Mouse (Mus musculus) mouse embryonic stem cell (cell line): Measurements from ENCODE around the gene Gsg1.

Experiments used
- in situ Hi-C, 2 experiments: fragments of 300-500 bp; cut with MboI; formaldehyde crosslinking; loops; 1 replicate in 1 of 2; 3 replicates in 1 of 2; pipeline ENCODE4 v1.14.3; 2019 to 2020; ENCODE audit warnings: low sequenced_read_pairs in 2 of 2, low pct_unique_long_range_greater_than_20kb in 1 of 2, mixed read lengths in 1 of 2; ENCODE audit not compliant: unreplicated experiment in 1 of 2

The Gsg1 gene

DNA sequence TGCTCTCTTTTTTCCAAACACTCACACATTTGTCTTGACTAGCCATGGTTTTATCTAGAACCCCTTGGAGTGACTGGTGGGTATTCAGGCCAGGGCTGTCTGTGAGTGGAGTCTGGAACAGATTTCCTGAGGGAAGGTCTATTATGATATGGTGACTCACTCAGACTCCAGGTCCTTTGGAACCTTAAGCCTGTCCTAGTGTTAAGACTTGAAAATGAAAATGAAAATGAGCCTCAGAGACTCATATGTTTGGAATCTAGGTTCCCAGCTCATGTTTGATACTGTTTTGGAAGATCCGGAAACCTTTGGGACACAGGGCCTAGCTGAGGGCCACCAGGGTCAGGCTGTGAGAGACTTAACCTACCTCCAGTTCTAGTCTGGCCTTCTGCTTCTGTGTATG, 11.9 kb upstream of the Gsg1 start:
- in situ Hi-C loops, result no loop called here

DNA sequence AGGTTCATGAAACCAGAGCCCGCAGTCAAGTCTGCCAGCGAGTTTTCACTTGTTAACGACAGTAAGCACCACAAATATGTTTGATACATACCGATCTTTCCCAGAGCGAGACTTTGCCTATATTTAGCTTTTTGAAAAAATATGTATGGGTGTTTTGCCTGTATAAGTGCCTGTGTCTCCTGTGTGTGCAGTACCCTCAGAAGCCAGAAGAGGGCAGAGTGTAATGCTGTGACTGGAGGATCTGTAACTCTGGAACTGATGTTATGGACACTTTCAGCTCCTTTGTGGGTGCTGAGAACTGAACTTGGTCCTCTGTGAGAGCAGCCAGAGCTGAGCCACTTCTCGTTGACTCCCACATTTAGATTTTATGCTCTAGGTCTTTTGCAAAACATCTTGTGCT, 10.0 kb upstream of the Gsg1 start:
- in situ Hi-C loops, result no loop called here

DNA sequence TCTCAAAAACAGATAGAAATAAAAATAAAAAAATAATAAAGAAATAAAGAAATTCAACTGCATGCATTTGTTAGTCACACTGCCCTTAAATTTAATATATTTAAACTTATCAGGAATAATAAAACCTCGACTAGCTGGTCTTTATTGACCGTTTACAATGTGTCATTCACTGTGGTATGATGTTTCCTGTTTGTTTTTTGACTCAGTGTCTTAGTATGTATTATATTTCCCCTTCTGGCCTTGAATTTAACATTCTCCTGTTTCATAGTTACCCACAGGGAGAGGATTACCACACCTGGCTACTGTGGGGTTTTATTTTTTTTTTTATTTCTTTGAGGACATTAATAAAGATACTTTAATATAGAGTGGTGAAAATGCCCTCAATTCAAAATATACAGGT, 8.4 kb upstream of the Gsg1 start:
- in situ Hi-C loops, result no loop called here

- in situ Hi-C loops, result no loop called here
Observed at GRCm38 (mm10) chr6:135261124-135261523, 7.0 kb upstream of the Gsg1 start.

DNA sequence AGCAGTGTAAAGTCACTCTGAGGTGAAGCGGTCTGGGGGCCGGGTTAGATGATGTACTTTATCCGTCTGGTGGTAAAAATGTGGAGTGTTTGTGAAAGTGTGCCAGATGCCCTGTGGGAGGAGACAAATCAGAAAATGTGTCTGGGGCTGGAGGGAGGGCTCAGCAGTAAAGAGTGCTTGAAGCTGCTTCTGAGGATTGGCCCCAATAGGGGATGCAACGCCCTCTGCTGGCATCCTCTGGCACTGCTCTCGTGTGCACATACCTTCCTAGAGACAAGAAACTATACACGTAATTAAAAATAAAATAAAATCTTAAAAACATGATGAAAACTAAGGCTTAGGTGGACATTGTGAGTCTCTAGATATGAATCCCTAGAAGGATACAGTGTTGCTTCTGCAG, 6.3 kb upstream of the Gsg1 start:
- in situ Hi-C loops, result no loop called here

- in situ Hi-C loops, result no loop called here
Observed at GRCm38 (mm10) chr6:135252728-135253077, 1.4 kb downstream of the Gsg1 start.

DNA sequence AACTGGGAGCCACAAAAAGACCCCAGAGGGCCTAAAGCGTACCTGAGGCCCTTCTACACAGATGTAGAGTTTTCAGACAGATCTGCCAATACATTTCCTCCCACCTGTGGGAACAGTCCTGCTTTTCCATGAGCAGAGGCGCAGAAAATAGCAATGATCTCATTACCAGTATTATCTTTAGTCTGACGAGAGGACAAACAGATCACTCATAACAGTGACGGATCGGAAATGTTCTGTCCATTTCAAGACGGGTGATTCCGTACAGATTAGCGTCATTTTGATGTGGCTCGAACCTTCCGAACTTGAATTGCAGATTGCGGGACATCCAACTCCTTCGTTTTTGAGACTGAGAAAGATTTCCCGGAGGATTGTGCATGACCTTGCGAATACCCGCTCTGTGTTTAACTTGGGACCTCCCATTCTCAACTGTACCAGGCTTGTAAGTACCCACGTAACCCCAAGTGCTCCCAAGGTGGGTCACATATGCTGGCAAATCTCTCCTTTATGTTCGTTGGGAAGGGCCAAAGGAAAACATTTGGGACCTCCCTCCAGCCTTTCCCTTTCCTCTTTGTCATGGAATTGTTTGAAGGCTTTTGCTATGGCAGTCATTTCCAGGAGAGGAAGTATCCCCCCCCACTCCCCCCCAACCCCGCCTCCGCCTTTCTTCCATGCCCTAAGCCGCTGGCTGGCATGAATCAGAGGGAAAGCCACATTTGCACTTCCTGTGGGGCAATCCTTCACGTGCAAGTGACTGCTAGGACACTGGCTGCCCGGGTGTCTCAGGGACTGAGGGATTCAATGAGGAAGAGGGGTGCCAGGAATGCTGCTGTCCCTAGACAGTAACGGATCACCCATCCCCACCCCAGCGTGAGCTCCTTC, 2.1 kb downstream of the Gsg1 start:
- in situ Hi-C loops, result no loop called here

GRCm38 (mm10) chr6:135250926-135251699, 3.0 kb downstream of the Gsg1 start:
- in situ Hi-C loops, result no loop called here

DNA sequence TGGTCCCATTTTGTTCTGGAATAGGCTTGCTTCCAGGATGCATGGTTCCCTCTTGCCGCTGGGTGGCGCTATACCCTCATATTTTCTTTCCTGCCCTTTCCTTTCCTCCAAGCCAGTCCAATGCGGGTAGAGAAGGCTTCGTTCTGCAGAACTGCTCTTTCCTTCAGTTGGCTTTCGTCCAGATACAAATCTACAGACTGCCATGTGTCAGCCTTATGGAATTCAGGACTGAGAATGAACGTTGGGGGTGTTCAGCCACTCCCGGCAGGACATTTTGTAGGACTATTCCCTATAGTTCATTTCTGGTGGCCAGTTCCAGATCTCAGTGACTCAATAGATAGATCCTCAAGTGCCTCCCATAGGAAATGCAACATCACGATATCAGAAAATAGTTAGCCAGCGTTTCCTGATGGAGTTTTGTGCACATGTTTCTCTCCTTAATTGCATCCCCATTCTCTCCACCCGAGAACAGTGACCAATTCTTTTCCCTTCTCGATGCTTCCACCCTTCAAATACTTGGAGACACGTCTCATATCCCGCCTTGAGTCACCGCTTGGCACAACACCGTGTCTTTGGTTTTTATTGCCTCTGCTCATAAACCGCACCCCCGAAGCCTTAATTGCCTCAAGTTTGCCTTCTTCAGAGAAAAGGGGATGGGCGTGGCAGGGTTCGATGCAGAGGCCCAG, 4.2 kb downstream of the Gsg1 start:
- in situ Hi-C loops, result loop anchor here (5.0 to 10.0 kb wide), 2 partner anchors 125 to 127 kb away; no protein-coding TSS in a partner anchor

DNA sequence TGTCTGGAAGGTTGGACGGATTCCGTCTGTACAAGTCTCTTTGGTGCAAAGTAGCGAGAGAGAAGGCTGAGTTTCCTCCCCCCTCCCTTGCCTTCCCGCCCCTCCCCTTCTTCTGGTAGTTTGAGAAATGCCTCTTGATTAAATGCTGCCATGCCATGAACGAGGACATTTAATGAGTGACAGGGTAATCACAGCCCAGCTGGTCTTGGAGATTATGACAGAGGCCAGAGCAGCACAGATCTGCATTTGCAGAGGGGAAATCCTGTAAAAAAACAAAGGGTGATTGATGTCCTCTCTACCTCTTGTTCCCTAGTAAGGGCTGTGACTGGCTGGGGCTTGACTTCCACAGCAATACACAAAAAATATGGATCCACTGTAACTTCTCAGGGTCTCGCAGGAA, 6.3 kb downstream of the Gsg1 start:
- in situ Hi-C loops, result loop anchor here (5.0 to 10.0 kb wide), 2 partner anchors 127 to 129 kb away; no protein-coding TSS in a partner anchor

- in situ Hi-C loops, result loop anchor here (5.0 to 10.0 kb wide), 2 partner anchors 129 to 132 kb away; no protein-coding TSS in a partner anchor
Observed at GRCm38 (mm10) chr6:135245586-135245985, 8.6 kb downstream of the Gsg1 start.

GRCm38 (mm10) chr6:135240361-135240760, 13.8 kb downstream of the Gsg1 start:
- in situ Hi-C loops, result loop anchor here in 1 of 2 experiments (10.0 kb wide), 1 partner anchor 134 kb away; no protein-coding TSS in a partner anchor

DNA sequence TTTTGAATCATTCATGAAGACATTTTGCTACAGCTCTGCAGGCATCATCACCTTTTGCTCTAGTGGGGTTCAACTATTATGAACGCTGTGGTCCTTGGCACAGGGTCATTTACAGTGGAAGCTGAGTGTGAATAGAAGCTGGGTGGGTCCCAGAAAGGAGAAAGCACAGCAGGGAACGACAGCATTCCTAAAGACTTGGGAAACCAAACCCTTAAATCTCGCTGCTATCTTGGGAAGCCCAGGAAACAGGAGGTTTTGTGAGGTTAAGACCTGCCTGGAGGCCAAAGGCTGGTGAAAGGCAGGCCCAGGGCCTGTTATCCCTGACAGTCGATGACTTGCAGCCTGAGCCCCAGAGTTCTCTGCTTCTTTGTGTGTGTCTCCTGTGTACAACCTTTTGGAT, 15.9 kb downstream of the Gsg1 start:
- in situ Hi-C loops, result no loop called here

DNA sequence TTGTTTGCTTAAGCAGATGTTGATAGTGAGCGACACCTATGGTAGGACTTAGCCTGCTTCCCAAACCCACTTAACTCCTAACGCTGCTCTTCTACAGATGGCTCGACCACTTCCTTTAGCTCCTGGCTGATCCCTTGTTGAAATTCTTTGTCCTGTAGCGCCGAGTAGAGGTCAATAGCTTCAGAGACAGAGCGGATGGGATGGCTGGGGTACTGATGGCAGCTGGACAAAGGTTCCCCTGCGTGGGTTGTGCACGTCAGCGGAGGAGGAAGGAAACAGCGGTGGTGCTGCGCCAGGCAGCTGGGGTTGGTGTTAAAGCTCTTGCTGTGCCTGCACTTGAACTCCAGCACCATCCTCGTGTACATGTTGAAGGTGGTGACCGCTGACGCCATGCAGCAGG, 16.8 kb downstream of the Gsg1 start:
- in situ Hi-C loops, result no loop called here

- in situ Hi-C loops, result no loop called here
Observed at GRCm38 (mm10) chr6:135236576-135236975, 17.6 kb downstream of the Gsg1 start.

DNA sequence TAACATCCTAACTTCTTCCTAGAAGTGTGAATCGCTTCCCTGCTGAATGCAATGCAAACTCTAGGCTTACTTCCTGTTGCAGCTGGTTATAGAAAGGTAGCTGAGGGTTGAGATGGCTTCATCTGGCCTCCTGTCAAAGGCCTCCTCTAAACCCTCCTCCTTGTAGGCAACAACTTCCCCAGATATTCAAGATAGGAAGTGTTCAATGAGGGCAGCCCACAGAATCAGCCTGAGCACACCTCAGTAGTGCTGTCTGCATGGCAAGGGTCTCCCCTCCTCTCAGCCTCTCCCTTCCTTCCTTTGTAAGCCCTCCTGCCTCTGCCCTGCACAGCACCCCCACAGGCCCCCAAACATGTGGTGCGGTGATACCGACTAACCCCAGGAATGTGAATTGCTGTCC, 18.4 kb downstream of the Gsg1 start:
- in situ Hi-C loops, result no loop called here

GRCm38 (mm10) chr6:135232443-135233182, 21.5 kb downstream of the Gsg1 start:
- in situ Hi-C loops, result no loop called here

DNA sequence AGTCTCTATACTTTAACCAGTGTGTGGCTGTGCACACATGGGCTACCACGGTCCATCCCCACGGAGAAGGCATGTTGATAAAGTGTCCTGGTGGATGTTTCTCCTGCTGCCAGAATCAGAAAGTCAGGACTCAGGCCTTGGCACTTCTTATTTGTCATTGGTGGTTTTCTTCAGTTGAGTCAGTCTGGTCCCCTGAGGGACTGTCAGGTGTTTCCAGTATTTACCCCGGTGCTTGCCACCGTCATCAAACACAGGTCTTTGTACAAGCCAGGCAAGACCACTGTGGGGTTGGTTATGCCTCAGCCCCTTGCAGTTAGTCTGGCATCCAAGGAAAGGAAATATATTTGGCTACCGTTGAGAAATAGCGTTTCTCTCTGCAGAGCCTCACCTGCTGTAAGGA, 23.6 kb downstream of the Gsg1 start:
- in situ Hi-C loops, result no loop called here
